ENCODE assay signal across 9 mouse cellular contexts in the genomic region with DNA sequence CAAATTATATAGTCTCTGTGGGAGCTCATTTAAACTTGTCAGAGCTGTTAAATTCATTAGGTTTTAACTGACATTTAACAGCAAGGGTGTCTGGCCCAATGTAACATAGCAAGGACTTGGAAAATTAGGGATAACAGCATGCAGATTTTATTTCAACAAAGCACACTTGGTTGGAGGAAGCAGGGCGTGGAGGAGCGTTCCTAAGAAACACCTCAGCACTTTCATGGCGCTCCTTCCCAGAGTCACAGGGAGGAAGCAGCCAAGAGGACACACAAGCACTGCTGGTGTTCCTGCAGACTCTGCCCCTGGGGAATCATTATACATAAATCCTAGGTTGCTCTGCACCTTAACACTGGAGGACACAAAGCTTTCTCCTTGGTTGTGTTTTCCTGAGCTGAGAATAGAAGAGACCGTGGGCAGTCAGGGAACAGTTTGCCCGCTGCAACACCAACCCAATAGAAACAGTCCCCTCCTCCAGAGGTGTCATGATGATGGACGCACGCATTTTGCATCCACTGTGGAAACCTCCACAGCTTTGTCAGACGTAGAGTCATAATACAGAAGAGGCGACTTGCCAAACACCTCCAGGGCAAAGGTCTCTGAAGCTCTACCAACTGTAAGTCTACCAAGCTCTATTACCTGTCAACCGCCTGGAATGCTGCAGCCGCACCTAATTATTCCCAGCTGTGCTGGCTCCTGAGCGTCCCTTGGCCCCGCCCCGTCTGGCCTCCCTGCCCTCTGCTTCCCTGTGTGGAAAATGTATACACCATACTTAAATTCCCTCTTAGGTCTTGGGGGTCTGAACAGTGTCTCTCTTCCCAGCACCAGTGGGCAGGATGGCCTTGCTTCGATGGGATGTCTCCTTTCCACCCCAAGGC.
DNase-seq lines count a peak whose midpoint lies in the region; ATAC-seq lines count a peak whose summit lies in the region.
"Had no signal": no experiment of that assay in that cellular context is flagged by ENCODE, and none has a peak within 500 bp of the region (broad histone marks: within the 10 kb centered on the region; RNA-seq: fewer than 3 reads in every experiment).

No protein-coding gene starts in this region.

- no peak overlapping the region for H3K27ac ChIP-seq in midbrain, embryonic 11.5 days (ENCODE audit: low read depth, low read length)
- H3K27ac ChIP-seq in midbrain, embryonic 16.5 days (ENCODE audit: low read length) = no peak overlapping the region
- 0 out of 2 replicates have a peak overlapping the region, but pooled peaks have one; percentile 41 for H3K27ac ChIP-seq in hindbrain, embryonic 14.5 days
- H3K27ac ChIP-seq in stomach, embryonic 14.5 days (ENCODE audit: low read length) = no peak overlapping the region

- no peaks in the 10 kb centered on the region for H3K9me3 ChIP-seq in midbrain, embryonic 11.5 days (ENCODE audit: control insufficient read depth, low read length)
- H3K9me3 ChIP-seq in midbrain, embryonic 16.5 days (replicated peaks; ENCODE audit: control insufficient read depth, low read length, poor library complexity, severe bottlenecking) = no peaks in the 10 kb centered on the region
- no peaks in the 10 kb centered on the region for H3K9me3 ChIP-seq in hindbrain, embryonic 14.5 days (ENCODE audit: control insufficient read depth, low read length)
- no peaks in the 10 kb centered on the region for H3K9me3 ChIP-seq in stomach, embryonic 14.5 days (ENCODE audit: control insufficient read depth, low read depth, low read length)

- DNase-seq in midbrain, embryonic 11.5 days (ENCODE audit: low spot score, missing footprints) = peak; percentile 35
- no peak for DNase-seq in hindbrain, embryonic 14.5 days (ENCODE audit: low spot score)
- peak; percentile 21 for DNase-seq in large intestine, adult 2 months (ENCODE audit: low read depth, low spot score)
- no peak for DNase-seq in adrenal gland, adult 8-10 months
- DNase-seq in spleen, adult 12 weeks (ENCODE audit: low spot score) = no peak
- DNase-seq in cerebellum, postnatal 25 days = no peak

- no peaks in the 10 kb centered on the region for H3K36me3 ChIP-seq in midbrain, embryonic 11.5 days (ENCODE audit: control insufficient read depth, insufficient read depth, low read length)
- H3K36me3 ChIP-seq in midbrain, embryonic 16.5 days (ENCODE audit: control insufficient read depth, insufficient read depth, low read length) = no peaks in the 10 kb centered on the region
- no peaks in the 10 kb centered on the region for H3K36me3 ChIP-seq in hindbrain, embryonic 14.5 days (replicated peaks; ENCODE audit: control insufficient read depth, insufficient read depth)
- H3K36me3 ChIP-seq in stomach, embryonic 14.5 days (ENCODE audit: control insufficient read depth, insufficient read depth, low read length) = no peaks in the 10 kb centered on the region

- no peaks in the 10 kb centered on the region for H3K27me3 ChIP-seq in midbrain, embryonic 11.5 days (ENCODE audit: control insufficient read depth, insufficient read depth, low read length)
- no peaks in the 10 kb centered on the region for H3K27me3 ChIP-seq in midbrain, embryonic 16.5 days (ENCODE audit: control insufficient read depth, insufficient read depth, low read depth, low read length)
- no peaks in the 10 kb centered on the region for H3K27me3 ChIP-seq in hindbrain, embryonic 14.5 days (ENCODE audit: control insufficient read depth, insufficient read depth, low read length)
- H3K27me3 ChIP-seq in stomach, embryonic 14.5 days (ENCODE audit: control insufficient read depth, insufficient read depth, low read length) = no peaks in the 10 kb centered on the region

- H3K4me1 ChIP-seq in midbrain, embryonic 11.5 days (ENCODE audit: control insufficient read depth, insufficient read depth, low read length) = no peaks in the 10 kb centered on the region
- no peaks in the 10 kb centered on the region for H3K4me1 ChIP-seq in midbrain, embryonic 16.5 days (ENCODE audit: control insufficient read depth, insufficient read depth, low read length)
- H3K4me1 ChIP-seq in hindbrain, embryonic 14.5 days (replicated peaks; ENCODE audit: control insufficient read depth, insufficient read depth, low read length) = peaks cover 7% of the 10 kb centered on the region
- peaks cover 10% of the 10 kb centered on the region; the same call in 1 of the 2 replicates for H3K4me1 ChIP-seq in stomach, embryonic 14.5 days (ENCODE audit: control insufficient read depth, insufficient read depth, low read length)
- H3K4me1 ChIP-seq: megakaryocyte, embryonic 14.5 days had no signal

- no peak overlapping the region for H3K4me2 ChIP-seq in midbrain, embryonic 11.5 days
- H3K4me2 ChIP-seq in midbrain, embryonic 16.5 days (ENCODE audit: low read length) = no peak overlapping the region
- no peak overlapping the region for H3K4me2 ChIP-seq in hindbrain, embryonic 14.5 days (replicated peaks)
- no peak overlapping the region for H3K4me2 ChIP-seq in stomach, embryonic 14.5 days (replicated peaks; ENCODE audit: low read depth, low read length)

- H3K9ac ChIP-seq in midbrain, embryonic 11.5 days (ENCODE audit: low read length) = no peak overlapping the region
- no peak overlapping the region for H3K9ac ChIP-seq in midbrain, embryonic 16.5 days (ENCODE audit: low read depth, low read length)
- H3K9ac ChIP-seq in hindbrain, embryonic 14.5 days = no peak overlapping the region
- H3K9ac ChIP-seq in stomach, embryonic 14.5 days (replicated peaks; ENCODE audit: low read depth, low read length) = no peak overlapping the region

- H3K4me3 ChIP-seq in midbrain, embryonic 11.5 days (ENCODE audit: low read depth, low read length) = no peak overlapping the region
- no peak overlapping the region for H3K4me3 ChIP-seq in midbrain, embryonic 16.5 days (ENCODE audit: low read depth, low read length)
- no peak overlapping the region for H3K4me3 ChIP-seq in hindbrain, embryonic 14.5 days (replicated peaks; ENCODE audit: low read length)
- H3K4me3 ChIP-seq in stomach, embryonic 14.5 days (ENCODE audit: low read depth, low read length) = no peak overlapping the region
- H3K4me3 ChIP-seq: megakaryocyte, embryonic 14.5 days had no signal

- WGBS in midbrain, embryonic 11.5 days = 74% methylated on average over 15 of the region's 15 CpGs
- WGBS in midbrain, embryonic 16.5 days = 79% methylated on average over 15 of the region's 15 CpGs
- WGBS in hindbrain, embryonic 14.5 days = 61% methylated on average over 15 of the region's 15 CpGs
- 33% methylated on average over 15 of the region's 15 CpGs for WGBS in large intestine, adult 2 months
- WGBS in stomach, embryonic 14.5 days = 30% methylated on average over 15 of the region's 15 CpGs

- no peak for ATAC-seq in midbrain, embryonic 11.5 days (ENCODE audit: low FRiP score)
- no peak for ATAC-seq in midbrain, embryonic 16.5 days
- ATAC-seq in hindbrain, embryonic 14.5 days (ENCODE audit: low FRiP score) = no peak
- 0 out of 2 replicates have a peak, but pooled peaks have one; percentile 18 for ATAC-seq in stomach, embryonic 14.5 days (ENCODE audit: insufficient number of reproducible peaks, insufficient read depth, low FRiP score, low read depth)

Comparison
In these comparisons a context has a peak if more than half of its experiments do, and no peak if none do; other contexts are left out.
1. DNase-seq: peak in midbrain, embryonic 11.5 days (single experiment) and large intestine, adult 2 months (single experiment); none in hindbrain, embryonic 14.5 days (single experiment), adrenal gland, adult 8-10 months (single experiment), spleen, adult 12 weeks (single experiment) and cerebellum, postnatal 25 days (0 of 2).